Mouse (Mus musculus): Measurements from ENCODE around the gene Vps11. TPM values are rescaled to one million over a fixed set of nuclear protein-coding genes. Genes with fewer than 3 reads are reported as not detected.
A peak's percentile ranks its signal among the peaks of the same experiment; 100 is the strongest.
"Not testable (repeated sequence)": the region's sequence is repeated elsewhere in the genome, so short reads cannot be mapped to it uniquely, and the experiment has no call there.

The Vps11 gene
- polyA plus RNA-seq, 1 experiment from 2014 or later: 27.6 TPM

GRCm38 (mm10) chr9:44384596-44384995 is 23.1 kb upstream of the Vps11 start:
- Histone ChIP-seq H3K9ac (replicated peaks; ENCODE audit: low read length) (no peak overlapping the region), H3K4me3 (ENCODE audit: low read depth, low read length) (no peak overlapping the region), H3K27ac (replicated peaks; ENCODE audit: low read depth, low read length) (no peak overlapping the region), H3K36me3 (replicated peaks; ENCODE audit: control insufficient read depth, insufficient read depth, low read depth, low read length) (peaks cover 42% of the 10 kb centered on the region), H3K4me2 (ENCODE audit: low read depth, low read length) (no peak overlapping the region), H3K4me1 (ENCODE audit: control insufficient read depth, insufficient read depth, low read length) (peaks cover 6% of the 10 kb centered on the region), H3K27me3 (ENCODE audit: control insufficient read depth, insufficient read depth, low read length) (no peaks in the 10 kb centered on the region), H3K9me3 (replicated peaks; ENCODE audit: control insufficient read depth, low read length) (no peaks in the 10 kb centered on the region)
- 94% methylated on average over 13 of the region's 13 CpGs for WGBS
- no peak for ATAC-seq (replicated peaks; ENCODE audit: insufficient number of reproducible peaks, low FRiP score, low TSS enrichment, low read depth)
- DNase-seq (ENCODE audit: low spot score): no peak

- WGBS: 7% methylated on average over 15 of the region's 15 CpGs
- ATAC-seq (replicated peaks; ENCODE audit: insufficient number of reproducible peaks, low FRiP score, low TSS enrichment, low read depth): peak; percentile 51
Observed at GRCm38 (mm10) chr9:44379862-44380261, 18.4 kb upstream of the Vps11 start.

GRCm38 (mm10) chr9:44379054-44379834 is 17.8 kb upstream of the Vps11 start, which contains the start of gene Hyou1:
Gene Hyou1 (plus strand): TSS chr9:44379490.
- Histone ChIP-seq H3K4me3 (ENCODE audit: low read depth, low read length) (peak within 1 kb of the TSS; percentile 93), H3K4me2 (ENCODE audit: low read depth, low read length) (peak within 1 kb of the TSS; percentile 90), H3K9me3 (replicated peaks; ENCODE audit: control insufficient read depth, low read length) (no peaks in the 10 kb centered on the region), H3K27ac (replicated peaks; ENCODE audit: low read depth, low read length) (peak within 1 kb of the TSS; percentile 62), H3K9ac (replicated peaks; ENCODE audit: low read length) (peak within 1 kb of the TSS; percentile 95), H3K27me3 (ENCODE audit: control insufficient read depth, insufficient read depth, low read length) (no peaks in the 10 kb centered on the region), H3K4me1 (ENCODE audit: control insufficient read depth, insufficient read depth, low read length) (peaks cover 6% of the 10 kb centered on the region), H3K36me3 (replicated peaks; ENCODE audit: control insufficient read depth, insufficient read depth, low read depth, low read length) (peaks cover 16% of the 10 kb centered on the region)
- DNase-seq (ENCODE audit: low spot score) (peak; percentile 99), ATAC-seq (replicated peaks; ENCODE audit: insufficient number of reproducible peaks, low FRiP score, low TSS enrichment, low read depth) (peak; percentile 94)
- under 1% methylated on average over 83 of the region's 83 CpGs for WGBS

More at GRCm38 (mm10) chr9:44379862-44380261, 18.4 kb upstream of the Vps11 start:
- Histone ChIP-seq H3K4me2 (ENCODE audit: low read depth, low read length) (peak overlapping the region; percentile 90), H3K9ac (replicated peaks; ENCODE audit: low read length) (peak overlapping the region; percentile 95), H3K36me3 (replicated peaks; ENCODE audit: control insufficient read depth, insufficient read depth, low read depth, low read length) (peaks cover 18% of the 10 kb centered on the region), H3K9me3 (replicated peaks; ENCODE audit: control insufficient read depth, low read length) (no peaks in the 10 kb centered on the region), H3K27ac (replicated peaks; ENCODE audit: low read depth, low read length) (peak overlapping the region; percentile 62), H3K27me3 (ENCODE audit: control insufficient read depth, insufficient read depth, low read length) (no peaks in the 10 kb centered on the region), H3K4me1 (ENCODE audit: control insufficient read depth, insufficient read depth, low read length) (peaks cover 6% of the 10 kb centered on the region), H3K4me3 (ENCODE audit: low read depth, low read length) (peak overlapping the region; percentile 93)
- DNase-seq (ENCODE audit: low spot score): no peak

DNA sequence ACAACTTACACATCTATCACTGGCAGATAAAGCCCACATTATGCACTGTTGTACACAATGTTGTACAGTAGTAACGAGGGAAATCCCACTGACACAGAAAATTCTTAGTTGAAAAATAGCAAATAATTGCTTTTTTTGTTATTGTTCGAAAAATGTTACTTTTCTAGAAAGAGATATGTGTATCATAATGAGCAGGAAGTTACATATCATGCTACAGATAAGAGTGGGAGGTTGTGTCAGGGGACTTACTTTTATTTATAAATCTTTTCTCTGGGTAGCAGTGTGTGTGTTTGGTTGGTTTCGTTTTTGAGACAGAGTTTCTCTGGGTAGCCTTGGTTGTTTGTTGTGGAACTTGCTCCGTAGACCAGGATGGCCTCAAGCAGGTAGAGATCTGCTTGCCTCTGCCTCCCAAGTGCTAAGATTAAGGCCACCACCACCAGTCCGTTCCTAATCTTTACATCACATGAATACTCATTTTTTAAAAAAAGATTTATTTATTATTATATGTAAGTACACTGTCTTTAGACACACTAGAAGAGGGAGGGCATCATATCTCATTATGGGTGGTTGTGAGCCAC is 16.8 kb upstream of the Vps11 start:
- no peak overlapping the region for H3K27ac ChIP-seq (replicated peaks; ENCODE audit: low read depth, low read length)
- 91% methylated on average over 5 of the region's 5 CpGs for WGBS

GRCm38 (mm10) chr9:44377335-44377734 is 15.9 kb upstream of the Vps11 start:
- not testable (repeated sequence) for H3K36me3 ChIP-seq (replicated peaks; ENCODE audit: control insufficient read depth, insufficient read depth, low read depth, low read length); H3K4me3 ChIP-seq (ENCODE audit: low read depth, low read length); DNase-seq (ENCODE audit: low spot score); H3K4me2 ChIP-seq (ENCODE audit: low read depth, low read length); ATAC-seq (replicated peaks; ENCODE audit: insufficient number of reproducible peaks, low FRiP score, low TSS enrichment, low read depth); H3K27me3 ChIP-seq (ENCODE audit: control insufficient read depth, insufficient read depth, low read length); H3K27ac ChIP-seq (replicated peaks; ENCODE audit: low read depth, low read length); H3K4me1 ChIP-seq (ENCODE audit: control insufficient read depth, insufficient read depth, low read length); H3K9ac ChIP-seq (replicated peaks; ENCODE audit: low read length); H3K9me3 ChIP-seq (replicated peaks; ENCODE audit: control insufficient read depth, low read length)
- 87% methylated on average over 2 of the region's 2 CpGs for WGBS

More for the DNA sequence above, 16.8 kb upstream of the Vps11 start:
- H3K36me3 ChIP-seq (replicated peaks; ENCODE audit: control insufficient read depth, insufficient read depth, low read depth, low read length): peaks cover 13% of the 10 kb centered on the region
- peak overlapping the region; percentile 75; the same call in 1 of the 2 replicates for H3K9ac ChIP-seq (replicated peaks; ENCODE audit: low read length)
- H3K9me3 ChIP-seq (replicated peaks; ENCODE audit: control insufficient read depth, low read length): no peaks in the 10 kb centered on the region
- DNase-seq (ENCODE audit: low spot score) (no peak), ATAC-seq (replicated peaks; ENCODE audit: insufficient number of reproducible peaks, low FRiP score, low TSS enrichment, low read depth) (no peak)
- H3K27me3 ChIP-seq (ENCODE audit: control insufficient read depth, insufficient read depth, low read length): no peaks in the 10 kb centered on the region
- H3K4me3 ChIP-seq (ENCODE audit: low read depth, low read length): peak overlapping the region; percentile 93
- peaks cover 6% of the 10 kb centered on the region for H3K4me1 ChIP-seq (ENCODE audit: control insufficient read depth, insufficient read depth, low read length)
- H3K4me2 ChIP-seq (ENCODE audit: low read depth, low read length): peak overlapping the region; percentile 45; the same call in 1 of the 2 replicates

DNA sequence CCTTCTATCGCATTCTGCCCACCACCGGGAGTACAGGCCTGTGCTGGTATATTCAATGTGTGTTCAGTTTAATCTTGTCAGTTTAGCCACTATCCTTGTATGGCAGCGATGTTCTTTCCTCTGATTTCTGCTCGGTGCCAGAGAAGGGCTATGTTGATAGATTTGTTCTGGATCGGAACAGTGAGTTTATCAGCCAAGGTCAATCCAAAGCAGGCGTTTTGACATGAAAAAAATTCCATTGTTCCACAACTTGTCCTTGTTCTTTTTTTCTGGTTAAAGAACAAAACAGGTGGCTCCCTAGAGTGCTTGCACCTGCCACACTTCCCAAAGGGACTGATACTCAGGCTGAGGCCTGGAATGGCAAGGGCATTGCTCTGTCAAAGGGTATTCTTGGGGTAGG is 14.7 kb upstream of the Vps11 start:
- Histone ChIP-seq H3K27me3 (ENCODE audit: control insufficient read depth, insufficient read depth, low read length) (no peaks in the 10 kb centered on the region), H3K36me3 (replicated peaks; ENCODE audit: control insufficient read depth, insufficient read depth, low read depth, low read length) (peaks cover 4% of the 10 kb centered on the region; the same call in 1 of the 2 replicates), H3K4me1 (ENCODE audit: control insufficient read depth, insufficient read depth, low read length) (peaks cover 6% of the 10 kb centered on the region), H3K4me3 (ENCODE audit: low read depth, low read length) (no peak overlapping the region), H3K9me3 (replicated peaks; ENCODE audit: control insufficient read depth, low read length) (no peaks in the 10 kb centered on the region), H3K27ac (replicated peaks; ENCODE audit: low read depth, low read length) (no peak overlapping the region), H3K9ac (replicated peaks; ENCODE audit: low read length) (no peak overlapping the region), H3K4me2 (ENCODE audit: low read depth, low read length) (no peak overlapping the region)
- DNase-seq (ENCODE audit: low spot score) (no peak), ATAC-seq (replicated peaks; ENCODE audit: insufficient number of reproducible peaks, low FRiP score, low TSS enrichment, low read depth) (no peak)
- WGBS: 91% methylated on average over 6 of the region's 6 CpGs

- H3K4me2 ChIP-seq (ENCODE audit: low read depth, low read length): no peak overlapping the region
- no peak overlapping the region for H3K4me3 ChIP-seq (ENCODE audit: low read depth, low read length)
- H3K27ac ChIP-seq (replicated peaks; ENCODE audit: low read depth, low read length): no peak overlapping the region
- H3K4me1 ChIP-seq (ENCODE audit: control insufficient read depth, insufficient read depth, low read length): no peaks in the 10 kb centered on the region
- H3K27me3 ChIP-seq (ENCODE audit: control insufficient read depth, insufficient read depth, low read length): no peaks in the 10 kb centered on the region
- no peak overlapping the region for H3K9ac ChIP-seq (replicated peaks; ENCODE audit: low read length)
- ATAC-seq (replicated peaks; ENCODE audit: insufficient number of reproducible peaks, low FRiP score, low TSS enrichment, low read depth): no peak
- H3K9me3 ChIP-seq (replicated peaks; ENCODE audit: control insufficient read depth, low read length): no peaks in the 10 kb centered on the region
- DNase-seq (ENCODE audit: low spot score): no peak
- no peaks in the 10 kb centered on the region for H3K36me3 ChIP-seq (replicated peaks; ENCODE audit: control insufficient read depth, insufficient read depth, low read depth, low read length)
Observed at GRCm38 (mm10) chr9:44373386-44373785, 11.9 kb upstream of the Vps11 start.

- 62% methylated on average over 3 of the region's 3 CpGs for WGBS
- H3K9ac ChIP-seq (replicated peaks; ENCODE audit: low read length): no peak overlapping the region
- H3K27ac ChIP-seq (replicated peaks; ENCODE audit: low read depth, low read length): no peak overlapping the region
- H3K4me1 ChIP-seq (ENCODE audit: control insufficient read depth, insufficient read depth, low read length): no peaks in the 10 kb centered on the region
- H3K9me3 ChIP-seq (replicated peaks; ENCODE audit: control insufficient read depth, low read length): no peaks in the 10 kb centered on the region
- ATAC-seq (replicated peaks; ENCODE audit: insufficient number of reproducible peaks, low FRiP score, low TSS enrichment, low read depth): no peak
- H3K36me3 ChIP-seq (replicated peaks; ENCODE audit: control insufficient read depth, insufficient read depth, low read depth, low read length): no peaks in the 10 kb centered on the region
- DNase-seq (ENCODE audit: low spot score): peak; percentile 4
- no peak overlapping the region for H3K4me3 ChIP-seq (ENCODE audit: low read depth, low read length)
- H3K4me2 ChIP-seq (ENCODE audit: low read depth, low read length): no peak overlapping the region
- no peaks in the 10 kb centered on the region for H3K27me3 ChIP-seq (ENCODE audit: control insufficient read depth, insufficient read depth, low read length)
Observed at GRCm38 (mm10) chr9:44364480-44364879, 3.0 kb upstream of the Vps11 start.

All from embryonic facial prominence, embryonic 11.5 days (tissue).